Mouse (Mus musculus) urinary bladder, adult 18-20 months (tissue): ENCODE data around the gene Ahsg.
A peak's percentile ranks its signal among the peaks of the same experiment; 100 is the strongest.

Source experiments
- DNase-seq, 2 experiments: peaks; one replicate each; pipeline ENCODE4 v3.0.0; 2022; ENCODE audit warnings: low spot score in 2 of 2, mixed read lengths in 2 of 2

Gene Ahsg

DNA sequence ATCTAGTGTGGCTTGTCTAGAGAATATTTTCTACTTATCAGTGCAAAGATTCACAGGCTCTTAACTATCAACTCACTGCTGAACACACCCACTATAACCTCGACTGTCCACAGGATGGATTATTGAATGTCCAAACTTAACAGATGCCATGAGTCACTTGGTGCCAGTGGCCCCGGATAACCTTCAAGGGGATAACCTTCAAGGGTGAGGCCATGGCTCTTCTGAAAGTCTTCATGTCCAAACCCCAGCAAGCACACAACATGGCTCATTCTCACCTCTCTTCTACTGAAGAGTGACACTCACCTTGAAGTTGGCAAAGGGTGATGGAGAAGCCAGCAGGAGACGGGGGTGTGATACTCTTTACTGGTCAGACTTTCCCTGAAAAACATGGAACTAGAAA lies 4.4 kb upstream of the Ahsg start:
- no peak for DNase-seq

DNA sequence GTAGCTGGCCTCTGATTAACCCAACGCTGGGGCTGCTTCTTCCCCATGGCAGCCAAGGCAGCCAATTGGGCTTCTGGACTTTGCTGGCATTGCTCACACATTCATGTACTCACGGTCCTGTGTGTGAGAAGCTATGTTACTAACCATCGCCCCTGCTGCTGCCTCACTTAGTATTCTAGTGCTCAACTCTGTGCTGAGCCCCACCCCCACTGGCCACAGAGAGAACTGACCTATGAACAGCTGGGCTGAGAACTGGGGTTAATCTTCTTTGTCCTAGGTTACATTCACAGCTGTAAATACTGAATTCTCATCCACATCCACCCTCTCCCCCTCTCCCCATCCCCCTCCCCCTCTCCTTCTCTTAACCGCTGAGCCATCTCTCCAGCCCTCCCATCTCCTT lies 2.2 kb upstream of the Ahsg start:
- no peak for DNase-seq

- no peak for DNase-seq
Measured at GRCm38 (mm10) chr16:22889716-22890115, 1.4 kb upstream of the Ahsg start.

DNA sequence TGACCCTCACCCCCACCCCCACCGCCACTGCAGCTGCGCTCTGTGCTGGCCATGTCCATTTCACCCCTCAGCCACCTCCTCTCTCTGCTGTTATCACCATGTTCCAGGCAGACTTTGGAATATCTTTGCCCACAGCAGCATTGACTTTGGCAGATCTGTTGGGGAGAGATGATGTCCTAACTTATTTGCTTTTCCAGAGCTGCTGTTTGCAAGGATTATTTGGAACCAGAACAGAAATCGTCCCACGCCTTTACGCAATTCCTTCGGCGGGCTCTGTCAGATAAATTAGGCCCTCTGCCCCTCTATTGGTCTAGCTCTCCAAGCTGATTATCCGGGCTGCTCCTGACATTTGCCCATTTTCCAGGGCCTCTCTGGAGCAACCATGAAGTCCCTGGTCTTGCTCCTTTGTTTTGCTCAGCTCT lies 667 bp downstream of the Ahsg start:
- DNase-seq, result no peak

DNA sequence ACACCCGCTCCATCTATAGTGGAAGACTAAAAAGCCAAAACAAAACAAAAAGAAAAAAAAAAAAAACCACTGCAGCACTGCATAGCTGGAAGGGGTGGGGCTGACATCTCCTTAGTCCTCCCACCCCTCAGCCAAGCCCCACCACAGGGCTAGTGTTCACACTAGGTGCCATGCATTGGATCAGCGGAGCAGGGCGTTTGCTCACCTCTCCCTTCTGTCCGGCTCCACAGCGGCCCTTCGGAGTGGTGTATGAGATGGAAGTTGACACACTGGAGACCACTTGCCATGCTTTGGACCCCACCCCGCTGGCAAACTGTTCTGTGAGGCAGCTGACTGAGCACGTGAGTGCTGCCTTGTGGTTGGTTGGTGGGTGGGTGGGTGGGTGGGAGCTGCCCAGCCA lies 3.0 kb downstream of the Ahsg start:
- no peak for DNase-seq

DNA sequence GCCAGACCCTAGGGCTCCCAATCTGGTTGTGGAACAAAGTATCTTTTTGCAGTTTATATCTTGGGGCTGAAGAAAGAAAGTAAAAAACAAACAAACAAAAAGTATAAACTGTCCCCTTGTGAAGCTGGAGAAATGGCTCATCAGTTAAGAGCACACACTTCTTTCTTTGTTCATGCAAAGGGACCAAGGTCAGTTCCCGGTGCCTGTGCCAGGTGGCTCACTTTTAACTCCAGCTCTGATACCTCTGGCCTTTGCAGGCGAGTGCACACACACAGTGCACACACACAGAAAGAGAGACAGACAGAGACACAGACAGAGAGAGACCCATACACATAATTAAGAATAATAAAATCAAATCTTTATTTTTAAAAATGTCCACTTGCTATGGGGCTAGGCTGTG lies 5.5 kb downstream of the Ahsg start:
- no peak for DNase-seq

DNA sequence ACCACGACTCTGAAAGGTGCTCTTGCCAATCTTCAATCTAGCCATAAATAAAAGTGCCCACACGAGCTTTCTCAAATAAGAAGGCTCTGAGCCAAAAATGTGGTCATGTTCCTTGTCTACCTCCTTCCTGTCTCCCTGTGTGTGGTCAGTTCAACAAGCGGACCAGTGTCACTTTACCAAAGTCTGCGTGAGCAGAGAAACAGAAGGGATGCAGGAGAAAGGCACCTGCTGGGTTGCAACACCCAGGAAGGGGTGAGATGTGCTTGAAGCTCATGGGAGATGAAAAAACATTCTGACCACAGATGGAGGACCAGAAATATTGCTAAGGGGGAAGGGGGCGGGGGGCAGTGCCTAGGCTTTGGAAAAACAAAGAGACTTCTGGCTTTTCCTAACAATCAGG lies 8.3 kb downstream of the Ahsg start:
- DNase-seq, result no peak

GRCm38 (mm10) chr16:22899866-22900570 lies 8.9 kb downstream of the Ahsg start:
- DNase-seq, result no peak

- no peak for DNase-seq
Measured at GRCm38 (mm10) chr16:22901326-22901725, 10.2 kb downstream of the Ahsg start.

- no peak for DNase-seq
Measured at GRCm38 (mm10) chr16:22909290-22909689, 18.2 kb downstream of the Ahsg start.

GRCm38 (mm10) chr16:22911986-22912385 lies 20.9 kb downstream of the Ahsg start:
- peak in 1 of 2 experiments; percentile 9 for DNase-seq

GRCm38 (mm10) chr16:22912886-22913285 lies 21.8 kb downstream of the Ahsg start:
- DNase-seq, result no peak

DNA sequence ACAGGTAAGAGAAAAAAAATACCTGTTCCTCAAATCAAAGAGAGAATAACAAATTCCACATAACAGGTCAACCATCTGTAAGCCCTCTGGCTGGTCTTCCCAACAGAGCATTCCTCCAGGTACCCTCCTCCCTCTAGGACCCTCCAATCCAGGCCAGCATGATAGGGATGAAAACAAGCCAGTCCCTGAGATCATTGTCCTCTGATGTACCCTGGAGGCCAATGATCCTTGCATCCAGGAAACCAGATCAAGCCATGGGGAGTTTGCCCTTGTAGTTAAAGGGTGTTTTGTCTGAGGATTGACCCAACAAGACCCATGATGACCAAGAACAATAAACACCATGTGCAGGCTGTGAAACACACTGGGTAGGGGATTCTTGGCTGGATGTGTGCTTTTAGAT lies 23.2 kb downstream of the Ahsg start:
- DNase-seq, result no peak

GRCm38 (mm10) chr16:22918034-22918433 lies 27.0 kb downstream of the Ahsg start, which contains the start of gene Fetub:
Gene Fetub (plus strand): TSS chr16:22918334.
- no peak for DNase-seq

- no peak for DNase-seq
Measured at GRCm38 (mm10) chr16:22918664-22919312, 27.7 kb downstream of the Ahsg start.

GRCm38 (mm10) chr16:22919971-22920854 lies 29.1 kb downstream of the Ahsg start:
- DNase-seq, result peak; percentile 50 to 52

- no peak for DNase-seq
Measured at GRCm38 (mm10) chr16:22921761-22922160, 30.7 kb downstream of the Ahsg start.

DNA sequence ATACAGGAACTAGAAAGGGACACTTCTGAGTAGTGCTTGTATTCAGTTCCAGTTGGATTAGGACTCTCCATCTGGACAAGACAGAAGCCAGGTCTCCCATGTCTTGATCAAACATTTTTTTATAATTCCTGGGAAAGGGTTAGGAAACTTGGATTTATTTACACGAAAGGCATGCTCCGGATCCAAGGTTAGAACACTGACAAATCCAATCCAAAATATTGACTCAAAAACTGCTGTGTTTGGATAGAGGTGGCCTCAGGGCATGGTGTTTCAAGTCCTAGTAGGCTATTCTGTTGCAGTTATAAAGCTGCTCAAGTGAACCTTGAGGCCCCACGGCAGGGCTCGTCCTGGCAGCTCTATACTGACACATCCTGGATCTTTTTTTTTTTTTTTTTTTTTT lies 31.4 kb downstream of the Ahsg start:
- DNase-seq, result no peak

- DNase-seq, result no peak
Measured at GRCm38 (mm10) chr16:22929575-22929974, 38.5 kb downstream of the Ahsg start.

GRCm38 (mm10) chr16:22931431-22932200 lies 40.5 kb downstream of the Ahsg start:
- DNase-seq, result no peak

DNA sequence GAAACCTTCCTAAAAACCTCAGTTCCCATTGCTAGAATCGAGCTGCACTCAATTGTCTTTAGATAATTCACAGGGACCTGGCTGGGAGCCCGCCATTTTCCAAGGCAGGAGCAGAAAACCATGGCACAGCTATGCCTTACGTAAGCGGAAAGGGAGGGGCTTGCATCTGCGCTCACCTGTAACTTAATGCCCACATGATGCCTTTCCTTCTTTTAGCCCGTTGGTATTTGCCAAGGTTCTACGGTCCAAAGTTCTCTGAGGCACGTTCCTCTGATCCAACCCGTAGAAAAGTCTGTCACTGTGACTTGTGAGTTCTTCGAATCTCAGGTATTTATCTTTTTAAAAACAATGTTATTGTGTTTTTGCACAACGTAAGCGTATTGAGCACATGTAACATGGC lies 46.6 kb downstream of the Ahsg start:
- DNase-seq, result no peak

DNA sequence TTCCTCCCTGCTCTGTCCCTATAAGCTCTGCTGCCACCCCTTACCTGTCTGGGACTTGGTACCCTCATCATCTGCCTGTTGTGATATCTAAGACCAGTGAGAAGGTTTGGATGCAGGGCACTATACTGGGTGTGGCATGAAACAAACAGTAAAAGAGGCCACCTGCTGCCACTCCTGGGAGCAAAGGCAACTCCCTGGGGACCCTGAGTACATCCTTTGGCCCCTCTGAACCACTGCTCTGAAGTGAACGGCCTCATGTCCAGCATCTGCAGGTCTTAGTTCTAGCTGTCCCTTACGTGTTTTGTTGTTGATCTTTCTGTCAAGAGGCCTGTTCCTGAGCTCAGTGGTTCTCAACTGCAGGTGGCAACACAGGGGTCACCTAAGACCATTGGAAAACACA lies 47.5 kb downstream of the Ahsg start:
- DNase-seq, result no peak
